Mouse (Mus musculus) megakaryocyte progenitor cell, adult 5-6 weeks (primary cell): ENCODE measurements at regions not wholly inside any gene's neighbourhood (a gene's known extent, or its start where the extent isn't known, plus 50 kb on each side); places are given as distances from the start of the nearest gene placed in this dataset.

ENCODE experiments used
- ATAC-seq: replicated peaks from 2 replicates; pipeline ENCODE4 v1.8.0; 2016; ENCODE audit warnings: mild to moderate bottlenecking, moderate TSS enrichment, inconsistent platforms; ENCODE audit not compliant: poor library complexity

DNA sequence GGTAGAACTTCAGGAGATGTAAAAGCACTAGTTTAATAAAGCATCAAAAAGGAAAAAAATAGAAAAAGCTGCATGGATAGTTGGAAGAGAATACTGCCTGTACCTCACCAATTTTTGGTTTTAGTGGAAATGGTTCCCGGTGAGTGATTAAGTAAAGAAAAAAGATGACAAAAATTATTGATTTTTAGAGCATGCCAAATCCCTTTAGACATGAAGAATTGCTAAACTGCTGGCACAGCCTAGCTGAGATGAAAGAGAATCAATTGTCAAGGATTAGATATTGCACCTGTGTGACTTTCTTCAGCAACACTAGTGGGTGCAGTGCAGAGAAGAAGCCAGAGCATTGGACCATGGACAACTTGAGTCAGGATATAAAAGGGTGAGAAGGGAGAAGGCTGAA, 348.7 kb upstream of the Cpeb2 start:
- ATAC-seq: no peak

DNA sequence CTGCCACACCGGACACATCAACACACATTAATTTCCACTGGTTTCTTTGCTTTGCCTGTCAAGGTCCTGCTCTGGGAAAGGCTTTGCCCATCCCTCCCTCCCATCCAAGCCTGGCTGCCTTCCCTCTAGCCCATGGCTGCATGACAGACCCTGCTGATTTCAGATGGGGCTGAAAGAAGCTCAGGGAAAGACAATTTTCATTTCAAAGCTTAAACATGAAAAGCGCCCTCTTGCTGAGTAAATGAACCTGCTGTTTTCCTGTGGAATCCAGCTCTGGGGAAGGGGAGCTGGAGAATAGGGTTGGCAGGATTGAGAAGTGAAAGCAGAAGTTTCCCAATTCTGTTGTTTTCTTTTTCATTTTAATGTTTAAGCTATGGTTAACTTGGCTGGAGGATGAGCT, 341.1 kb upstream of the Cpeb2 start:
- ATAC-seq: peak; percentile 66; the same call in 1 of the 2 replicates

DNA sequence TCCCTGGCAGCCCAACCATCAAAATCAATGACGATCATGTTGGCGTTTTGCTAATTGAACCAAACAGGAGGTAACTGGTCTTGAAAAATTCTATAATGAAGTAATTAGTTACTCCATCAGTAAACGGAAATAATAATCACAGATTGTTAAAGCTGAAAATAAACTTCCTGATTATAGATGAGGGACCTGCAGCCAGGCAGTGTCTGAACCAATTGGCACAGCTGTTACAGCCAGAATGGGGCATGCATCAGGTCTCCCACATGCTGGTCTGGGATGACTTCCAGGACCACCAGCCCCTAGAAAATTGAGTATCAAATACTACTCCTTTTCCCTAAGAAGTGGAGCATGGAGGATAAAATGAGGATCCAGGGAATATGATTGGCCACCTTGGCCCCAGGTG, 326.8 kb upstream of the Cpeb2 start:
- ATAC-seq: no peak

GRCm38 (mm10) chr5:42919328-42919727, 313.6 kb upstream of the Cpeb2 start:
- ATAC-seq: no peak

- ATAC-seq: no peak
Measured at GRCm38 (mm10) chr5:42932106-42932505, 300.9 kb upstream of the Cpeb2 start.

DNA sequence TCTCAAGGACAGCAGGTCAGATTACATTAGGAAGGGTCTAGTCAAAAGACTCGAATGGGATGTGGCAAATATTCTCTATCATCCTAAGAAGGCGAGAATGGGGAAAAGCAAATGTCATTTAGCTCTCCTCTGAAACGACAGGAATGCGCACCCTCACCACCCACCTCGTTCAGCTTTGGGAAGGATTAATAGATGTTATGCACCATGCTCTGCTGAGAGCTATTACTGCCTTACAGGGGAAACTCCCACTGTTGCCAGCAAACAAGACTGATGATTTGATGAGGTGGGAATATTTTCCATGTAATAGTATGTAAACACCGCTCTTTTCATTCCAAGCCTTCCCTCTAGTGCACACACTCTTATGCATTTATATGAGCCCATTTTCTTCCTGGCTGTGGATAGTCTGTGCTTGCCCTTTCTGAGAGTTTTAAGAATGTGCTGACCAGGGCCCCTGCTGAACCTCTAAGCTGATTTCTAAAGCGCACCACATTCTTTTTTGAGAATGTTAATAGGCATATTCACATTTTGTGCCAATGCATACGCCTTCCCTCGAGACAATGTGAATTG, 273.6 kb upstream of the Cpeb2 start:
- no peak for ATAC-seq

- ATAC-seq: peak; percentile 73
Measured at GRCm38 (mm10) chr5:42966952-42967351, 266.0 kb upstream of the Cpeb2 start.

GRCm38 (mm10) chr5:42969209-42969608, 263.8 kb upstream of the Cpeb2 start:
- ATAC-seq: peak; percentile 77

- peak; percentile 74 for ATAC-seq
Measured at GRCm38 (mm10) chr5:42969621-42970020, 263.3 kb upstream of the Cpeb2 start.

- ATAC-seq: peak; percentile 94
Measured at GRCm38 (mm10) chr5:42977108-42977507, 255.9 kb upstream of the Cpeb2 start.

DNA sequence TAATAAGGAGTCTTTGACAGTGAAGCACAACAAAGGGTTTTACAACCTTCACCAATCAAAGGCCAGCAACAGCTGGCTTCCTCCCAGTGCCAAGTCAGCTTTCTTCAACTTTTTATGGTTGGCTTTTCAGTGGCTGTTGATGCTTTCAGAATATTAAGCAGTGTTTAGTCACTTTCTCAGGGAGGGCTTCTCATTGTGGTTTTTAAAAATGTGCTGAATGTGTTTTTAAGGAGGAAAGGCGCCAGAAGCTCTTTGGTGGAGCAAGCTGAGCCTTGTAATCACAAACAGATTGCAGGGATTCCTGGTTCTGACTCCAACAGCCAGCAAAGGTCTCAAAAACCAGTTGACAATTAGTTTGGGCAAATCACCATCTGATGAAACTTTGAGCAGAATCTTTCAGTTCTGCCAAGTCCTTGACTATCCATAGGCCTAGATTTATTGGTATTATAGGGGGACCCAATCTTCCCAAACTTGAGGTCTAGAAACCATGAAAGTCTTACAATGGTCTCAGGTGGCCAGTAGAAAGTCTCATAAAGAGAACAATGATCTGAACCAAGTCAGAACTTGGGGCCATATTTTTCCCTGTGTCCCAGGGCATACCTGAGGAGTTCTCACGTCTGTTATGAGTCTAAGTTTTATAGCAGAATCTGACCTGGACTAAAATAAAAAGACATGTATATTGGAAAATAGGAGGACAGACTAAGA, 251.9 kb upstream of the Cpeb2 start:
- no peak for ATAC-seq

- ATAC-seq: peak; percentile 70
Measured at GRCm38 (mm10) chr5:42986203-42986602, 246.8 kb upstream of the Cpeb2 start.

DNA sequence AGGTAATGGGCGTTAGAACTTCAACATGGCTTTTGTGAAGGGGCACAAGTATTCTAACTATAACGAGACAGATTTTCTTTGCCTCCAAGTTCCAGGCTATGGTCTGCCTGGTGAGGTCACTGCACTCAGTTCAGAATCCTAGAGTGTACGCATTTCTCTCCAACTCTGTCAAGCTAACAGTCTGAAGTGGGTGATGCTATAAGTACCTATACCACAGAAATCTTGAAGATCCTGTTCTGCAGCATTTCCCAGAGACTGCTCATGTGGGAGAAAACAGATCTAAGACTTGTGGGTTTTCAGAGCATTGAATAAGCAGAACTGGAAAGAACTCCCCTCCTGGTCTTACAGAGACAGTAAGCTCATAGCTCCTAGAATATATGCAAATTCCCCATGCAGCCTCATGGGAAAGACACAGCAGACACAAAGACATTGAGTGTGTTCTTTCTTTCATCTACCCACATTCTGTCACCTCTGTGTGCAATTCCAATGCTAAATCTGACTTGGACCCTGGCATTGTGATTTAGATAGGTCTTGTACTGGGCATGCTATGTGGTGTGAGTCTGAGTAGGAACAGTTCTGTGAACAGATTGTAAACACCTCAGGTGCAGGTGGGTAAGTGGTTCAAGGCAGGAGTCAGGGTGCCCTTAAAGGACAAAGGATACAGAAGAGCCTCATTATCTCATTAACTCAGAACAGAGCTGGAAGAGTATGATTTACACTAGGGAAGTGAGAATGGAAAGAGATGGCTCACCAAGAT, 245.1 kb upstream of the Cpeb2 start:
- no peak for ATAC-seq

GRCm38 (mm10) chr5:42989287-42989686, 243.7 kb upstream of the Cpeb2 start:
- ATAC-seq: no peak

DNA sequence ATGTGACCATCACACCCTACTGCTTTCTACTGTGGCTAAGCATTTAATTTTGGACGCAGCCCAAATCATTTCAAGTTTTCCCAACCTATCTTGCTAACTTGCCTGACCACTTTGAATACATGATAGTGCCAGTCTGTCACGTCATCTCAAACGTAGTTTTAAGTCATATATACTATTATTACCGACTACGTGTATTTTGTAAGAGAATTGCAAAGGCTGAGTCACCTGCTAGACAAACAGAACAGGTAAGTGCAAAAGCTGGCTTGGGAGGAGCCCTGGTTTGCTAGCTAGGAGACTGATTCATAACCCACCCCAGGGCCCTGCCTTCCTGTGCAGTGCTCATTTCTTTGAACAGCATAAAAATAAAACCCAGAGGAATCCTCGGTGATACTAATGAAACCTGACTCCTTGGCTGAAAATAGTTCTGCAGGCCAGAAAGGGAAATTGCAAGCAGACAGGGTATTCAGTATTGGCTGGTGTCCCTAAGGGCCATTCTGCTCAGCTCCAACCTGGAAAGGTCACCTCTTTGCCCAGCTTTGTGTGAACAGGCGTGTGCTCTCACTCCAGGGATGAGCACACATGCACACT, 208.9 kb upstream of the Cpeb2 start:
- ATAC-seq: no peak

DNA sequence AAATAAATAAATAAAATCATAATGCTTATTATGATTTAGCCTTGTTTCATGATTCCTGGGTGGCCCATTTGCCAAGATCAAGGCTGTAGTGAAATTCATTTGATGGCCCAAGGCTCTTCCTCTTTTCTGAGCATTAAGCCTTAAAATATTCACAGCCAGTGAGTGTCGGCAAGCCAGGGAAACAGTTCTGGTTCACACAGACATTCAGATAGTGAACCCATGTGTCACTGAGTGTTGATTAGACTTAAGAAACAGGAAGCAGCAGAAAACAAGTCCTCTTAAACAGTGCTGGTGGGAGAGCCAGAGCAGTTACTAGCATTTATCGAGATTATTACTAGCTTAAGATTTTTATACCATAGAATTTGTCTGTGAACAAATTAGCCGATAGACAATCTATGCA, 201.7 kb upstream of the Cpeb2 start:
- ATAC-seq: peak; percentile 93

DNA sequence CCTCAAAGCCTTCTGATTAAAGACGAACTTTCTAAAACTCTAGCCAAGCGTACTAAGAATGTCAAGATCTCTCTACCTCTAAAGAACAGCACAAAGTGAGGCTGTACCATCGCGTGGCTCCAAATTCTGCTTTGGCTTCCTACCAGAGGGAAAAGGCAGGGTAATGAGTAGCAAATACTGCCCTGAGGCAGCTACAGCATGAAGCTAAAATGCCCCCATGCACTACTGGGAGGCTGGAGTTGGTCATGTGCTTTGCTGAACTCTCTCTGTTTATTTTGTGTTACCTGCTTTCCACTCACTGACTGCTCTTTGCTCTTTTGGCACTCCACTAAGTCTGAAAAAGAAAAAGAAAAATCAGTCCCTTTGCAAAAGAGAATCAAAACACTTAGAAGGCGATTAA, 201.1 kb upstream of the Cpeb2 start:
- no peak for ATAC-seq

GRCm38 (mm10) chr5:43034421-43034820, 198.5 kb upstream of the Cpeb2 start:
- ATAC-seq: no peak

DNA sequence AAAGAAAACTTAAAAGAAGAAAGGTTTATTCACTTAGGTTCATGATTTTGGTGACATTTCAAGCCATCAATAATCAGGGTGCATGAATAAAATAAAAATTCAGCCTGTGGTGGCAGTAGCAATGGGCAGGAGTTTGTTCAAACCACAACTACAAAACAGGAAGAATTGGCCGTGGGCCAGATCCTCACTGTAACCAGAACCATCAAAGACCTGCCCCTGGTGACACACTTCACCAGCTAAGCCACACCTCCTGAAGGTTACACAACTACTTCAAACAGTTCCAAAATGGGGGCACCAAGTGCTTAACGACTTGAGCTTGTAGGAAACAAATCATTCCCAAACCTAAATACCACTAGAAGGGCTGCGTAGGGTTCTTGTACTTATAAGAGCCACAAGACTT, 195.4 kb upstream of the Cpeb2 start:
- ATAC-seq: peak; percentile 90

DNA sequence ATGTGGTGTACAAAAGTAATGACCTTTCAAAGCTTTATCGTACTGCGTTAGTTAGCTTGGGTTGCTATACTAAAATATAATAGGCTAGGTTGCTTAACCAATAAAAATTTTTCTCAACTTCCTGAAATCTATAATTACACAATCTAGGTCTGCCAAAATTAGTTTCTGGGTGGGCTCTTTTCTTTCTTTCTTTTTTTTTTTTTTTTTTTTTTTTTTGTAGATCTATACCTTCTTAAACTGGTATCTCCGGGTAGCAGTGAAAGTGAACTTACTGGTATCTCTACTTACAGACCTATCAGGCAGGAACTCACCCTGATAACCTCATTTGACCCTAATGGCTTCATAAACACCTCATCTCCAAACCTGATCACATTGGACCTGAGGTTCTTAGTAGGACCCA, 193.4 kb upstream of the Cpeb2 start:
- peak; percentile 41 for ATAC-seq

DNA sequence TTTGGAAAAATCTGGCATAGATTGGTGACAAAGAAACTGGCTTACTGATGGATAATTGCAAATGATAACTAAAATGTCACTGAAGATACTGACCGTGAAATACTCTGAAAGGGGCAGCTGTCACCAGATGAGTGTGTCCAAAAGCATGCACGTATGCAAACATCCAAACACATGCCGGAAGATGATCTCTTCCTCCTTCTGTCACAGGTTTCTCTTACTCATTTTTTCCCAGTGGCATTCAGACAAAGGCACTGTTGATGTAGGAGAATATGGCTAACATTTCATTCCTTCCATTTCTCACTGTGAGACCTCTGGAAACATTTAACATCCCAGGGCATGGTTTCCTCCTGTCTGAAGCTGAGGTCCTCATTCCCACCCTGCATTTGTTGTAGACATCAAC, 190.4 kb upstream of the Cpeb2 start:
- no peak for ATAC-seq

GRCm38 (mm10) chr5:43045860-43046259, 187.1 kb upstream of the Cpeb2 start:
- ATAC-seq: peak; percentile 61
